Mouse (Mus musculus): ENCODE results near the gene Arhgef26. TPM values are rescaled to one million over a fixed set of nuclear protein-coding genes. Genes with fewer than 3 reads are reported as not detected.
A peak's percentile ranks its signal among the peaks of the same experiment; 100 is the strongest.

The Arhgef26 gene
- polyA plus RNA-seq, 1 experiment from 2014 or later, result 10.3 TPM

DNA sequence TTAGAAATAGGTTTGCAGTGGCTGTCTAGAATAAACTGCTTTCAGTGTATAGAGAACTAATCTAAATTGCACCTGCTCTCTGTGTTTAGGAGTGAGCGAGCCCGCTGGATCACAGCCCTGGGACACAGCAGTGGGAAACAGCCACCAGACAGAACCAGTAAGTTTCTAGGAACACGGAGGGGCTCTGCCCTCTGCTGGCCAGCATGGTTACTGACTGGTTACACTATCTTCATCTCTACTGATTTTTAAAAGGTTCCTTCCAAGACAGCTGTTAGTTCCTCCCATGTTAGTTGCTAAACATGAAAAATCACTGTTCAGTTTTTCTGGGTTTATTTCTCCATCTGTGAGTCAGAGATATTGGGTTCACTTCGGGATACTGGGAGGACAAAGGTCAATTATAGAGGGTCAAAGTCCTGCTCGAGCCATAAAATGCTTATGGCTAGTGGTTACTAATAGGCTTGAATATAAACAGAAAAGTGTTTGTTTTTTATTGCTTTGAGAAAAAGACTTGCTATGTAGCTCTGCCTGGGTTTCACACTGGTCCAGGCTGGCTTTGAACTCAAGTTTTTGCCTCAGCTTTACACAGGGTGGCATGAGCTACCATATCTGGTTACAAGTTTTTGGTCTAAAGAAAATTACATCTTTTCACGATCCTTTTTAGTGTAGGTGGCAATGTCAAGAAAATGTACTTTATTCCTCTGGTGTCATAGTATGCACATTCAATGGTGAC is 120.3 kb downstream of the Arhgef26 start:
- Histone ChIP-seq H3K27ac (no peak overlapping the region), H3K27me3 (no peaks in the 10 kb centered on the region), H3K4me1 (peaks cover 26% of the 10 kb centered on the region), H3K9ac (no peak overlapping the region), H3K4me2 (no peak overlapping the region), H3K9me3 (replicated peaks) (no peaks in the 10 kb centered on the region), H3K36me3 (ENCODE audit: poor library complexity, severe bottlenecking) (peaks cover 37% of the 10 kb centered on the region), H3K4me3 (no peak overlapping the region)
- ATAC-seq, result peak; percentile 79
- 41% methylated on average over 6 of the region's 6 CpGs for WGBS

GRCm38 (mm10) chr3:62459483-62459882 is 121.3 kb downstream of the Arhgef26 start:
- Histone ChIP-seq H3K4me2 (no peak overlapping the region), H3K27me3 (no peaks in the 10 kb centered on the region), H3K4me3 (no peak overlapping the region), H3K4me1 (peaks cover 17% of the 10 kb centered on the region), H3K27ac (no peak overlapping the region), H3K9ac (no peak overlapping the region), H3K36me3 (ENCODE audit: poor library complexity, severe bottlenecking) (peaks cover 46% of the 10 kb centered on the region), H3K9me3 (replicated peaks) (no peaks in the 10 kb centered on the region)
- ATAC-seq, result no peak
- WGBS, result 82% methylated on average over 6 of the region's 6 CpGs

DNA sequence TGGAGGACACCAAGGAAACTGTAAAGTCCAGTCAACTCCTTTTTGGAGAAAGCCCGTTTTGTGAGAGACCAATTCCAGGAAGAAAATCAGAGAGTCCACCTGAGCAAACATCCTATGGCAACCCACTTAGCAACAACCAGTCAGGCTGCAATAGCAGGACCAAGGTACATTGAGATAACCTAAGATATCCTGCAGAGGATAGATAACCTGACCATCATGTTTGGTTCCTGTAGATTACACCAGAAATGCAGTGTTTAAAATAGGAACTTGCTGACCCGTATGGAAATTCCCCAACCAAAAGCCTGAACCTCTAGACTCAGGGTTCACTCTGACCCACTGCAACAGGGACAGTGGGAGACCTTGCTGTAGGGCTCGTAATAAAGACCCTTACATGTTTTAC is 126.1 kb downstream of the Arhgef26 start:
- Histone ChIP-seq H3K27ac (no peak overlapping the region), H3K27me3 (no peaks in the 10 kb centered on the region), H3K4me3 (no peak overlapping the region), H3K9ac (no peak overlapping the region), H3K4me2 (no peak overlapping the region), H3K9me3 (replicated peaks) (no peaks in the 10 kb centered on the region), H3K4me1 (no peaks in the 10 kb centered on the region), H3K36me3 (ENCODE audit: poor library complexity, severe bottlenecking) (peaks cover 79% of the 10 kb centered on the region)
- no peak for ATAC-seq
- 84% methylated on average over 3 of the region's 3 CpGs for WGBS

DNA sequence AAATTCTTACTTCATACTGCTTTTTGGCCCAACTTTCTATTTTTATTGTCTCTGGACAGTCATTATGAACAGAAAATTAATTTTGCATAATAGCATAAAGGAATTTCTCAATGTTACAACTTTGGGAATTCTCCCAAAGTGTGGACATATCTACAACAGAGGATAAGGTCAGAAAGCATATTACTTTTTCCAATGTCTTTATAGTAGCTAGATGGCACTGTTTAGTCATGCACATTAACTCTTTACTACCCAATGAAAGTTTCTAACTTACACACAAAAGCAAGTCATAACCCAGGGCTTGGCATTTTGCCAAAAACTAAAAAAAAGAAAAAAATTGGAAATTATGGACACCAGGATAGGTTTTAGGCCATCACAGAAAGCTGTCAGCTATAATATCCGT is 132.0 kb downstream of the Arhgef26 start:
- H3K9me3 ChIP-seq (replicated peaks), result no peaks in the 10 kb centered on the region
- no peaks in the 10 kb centered on the region for H3K4me1 ChIP-seq
- H3K4me3 ChIP-seq, result no peak overlapping the region
- H3K36me3 ChIP-seq (ENCODE audit: poor library complexity, severe bottlenecking), result peaks cover 79% of the 10 kb centered on the region
- ATAC-seq, result 0 out of 2 replicates have a peak, but pooled peaks have one; percentile 6
- no peaks in the 10 kb centered on the region for H3K27me3 ChIP-seq
- no peak overlapping the region for H3K27ac ChIP-seq
- 93% methylated on average over 1 of the region's 1 CpGs for WGBS
- H3K4me2 ChIP-seq, result no peak overlapping the region
- no peak overlapping the region for H3K9ac ChIP-seq

DNA sequence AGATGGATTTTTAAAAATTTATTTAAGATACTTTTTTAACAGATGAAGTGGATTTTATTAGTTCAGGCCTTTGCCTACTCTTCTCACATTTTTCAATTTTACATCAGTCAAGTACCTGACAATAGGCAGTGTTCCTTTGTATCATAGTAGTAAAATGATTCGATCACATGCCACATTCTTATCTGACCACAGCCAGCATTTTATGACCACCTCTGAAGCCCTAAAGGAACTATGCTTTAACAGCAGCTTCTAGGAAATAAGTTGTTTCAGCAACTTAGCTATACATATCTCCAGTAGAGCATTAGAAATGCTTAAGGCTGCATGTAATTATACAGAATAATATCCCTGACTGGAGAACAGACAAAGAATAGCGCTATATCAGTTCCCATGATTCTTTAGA is 146.2 kb downstream of the Arhgef26 start:
- H3K27me3 ChIP-seq, result no peaks in the 10 kb centered on the region
- no peak overlapping the region for H3K9ac ChIP-seq
- WGBS, result 94% methylated on average over 2 of the region's 2 CpGs
- peaks cover 58% of the 10 kb centered on the region for H3K36me3 ChIP-seq (ENCODE audit: poor library complexity, severe bottlenecking)
- no peak overlapping the region for H3K27ac ChIP-seq
- no peak for ATAC-seq
- no peaks in the 10 kb centered on the region for H3K4me1 ChIP-seq
- no peak overlapping the region for H3K4me3 ChIP-seq
- no peak overlapping the region for H3K4me2 ChIP-seq
- no peaks in the 10 kb centered on the region for H3K9me3 ChIP-seq (replicated peaks)

DNA sequence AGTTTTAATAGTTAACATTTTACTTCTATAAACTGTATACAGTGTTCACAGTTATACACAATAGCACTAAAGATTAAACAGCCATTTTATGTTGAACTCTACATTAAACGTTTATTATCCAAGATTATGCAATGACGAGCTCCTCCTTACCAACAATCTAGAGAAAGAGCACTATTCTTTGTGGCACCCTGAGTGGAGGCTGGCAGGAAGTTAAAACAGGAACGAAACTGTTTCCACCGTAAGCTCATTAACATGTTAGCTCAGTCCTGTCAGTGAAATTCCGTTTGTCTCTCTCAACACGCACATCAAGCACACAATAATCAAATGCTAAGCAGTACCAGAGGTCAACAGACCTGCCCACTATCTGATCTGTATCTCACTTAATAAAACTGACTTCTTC is 154.4 kb downstream of the Arhgef26 start:
- Histone ChIP-seq H3K27me3 (no peaks in the 10 kb centered on the region), H3K4me2 (no peak overlapping the region), H3K27ac (no peak overlapping the region), H3K36me3 (ENCODE audit: poor library complexity, severe bottlenecking) (peaks cover 65% of the 10 kb centered on the region), H3K9me3 (replicated peaks) (no peaks in the 10 kb centered on the region), H3K4me3 (no peak overlapping the region), H3K9ac (no peak overlapping the region), H3K4me1 (no peaks in the 10 kb centered on the region)
- ATAC-seq, result no peak
- WGBS, result 86% methylated on average over 6 of the region's 6 CpGs

DNA sequence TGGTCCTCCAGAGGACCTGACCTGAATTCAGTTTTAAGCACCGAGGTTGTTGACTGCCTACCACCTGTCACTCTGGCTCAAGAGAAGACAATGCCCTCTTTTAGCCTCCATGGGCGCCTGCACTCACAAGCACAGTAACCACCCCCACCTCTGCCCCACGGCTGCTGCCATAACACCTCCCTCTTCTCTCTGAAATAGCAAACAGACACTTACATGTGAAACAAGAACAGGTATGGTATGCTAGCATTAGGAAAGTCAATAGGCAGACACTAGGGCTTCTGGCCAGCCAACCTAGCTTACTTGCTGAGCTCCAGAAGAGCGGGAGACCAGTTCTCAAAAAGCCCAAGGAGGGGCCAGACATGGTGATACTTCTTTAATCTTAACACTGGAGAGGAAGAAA is 161.2 kb downstream of the Arhgef26 start:
- H3K4me1 ChIP-seq, result no peaks in the 10 kb centered on the region
- H3K9me3 ChIP-seq (replicated peaks), result no peaks in the 10 kb centered on the region
- H3K27ac ChIP-seq, result no peak overlapping the region
- no peak overlapping the region for H3K4me3 ChIP-seq
- ATAC-seq, result no peak
- WGBS, result 67% methylated on average over 4 of the region's 4 CpGs
- no peaks in the 10 kb centered on the region for H3K27me3 ChIP-seq
- no peak overlapping the region for H3K9ac ChIP-seq
- H3K36me3 ChIP-seq (ENCODE audit: poor library complexity, severe bottlenecking), result peaks cover 50% of the 10 kb centered on the region
- H3K4me2 ChIP-seq, result no peak overlapping the region

GRCm38 (mm10) chr3:62505166-62505900 is 167.2 kb downstream of the Arhgef26 start:
- Histone ChIP-seq H3K4me1 (peaks cover 16% of the 10 kb centered on the region), H3K36me3 (ENCODE audit: poor library complexity, severe bottlenecking) (peaks cover 12% of the 10 kb centered on the region), H3K4me2 (peak overlapping the region; percentile 72), H3K4me3 (peak overlapping the region; percentile 89), H3K9me3 (replicated peaks) (no peaks in the 10 kb centered on the region), H3K27me3 (peaks cover 3% of the 10 kb centered on the region; the same call in 1 of the 2 replicates), H3K27ac (no peak overlapping the region), H3K9ac (peak overlapping the region; percentile 91)
- no peak for ATAC-seq
- WGBS, result 79% methylated on average over 5 of the region's 5 CpGs

GRCm38 (mm10) chr3:62506488-62507205 is 168.5 kb downstream of the Arhgef26 start, which contains the start of gene Dhx36:
Gene Dhx36, minus strand, starts transcription at chr3:62507004.
- Histone ChIP-seq H3K4me2 (peak within 1 kb of the TSS; percentile 72), H3K27ac (peak within 1 kb of the TSS; percentile 97), H3K9me3 (replicated peaks) (no peaks in the 10 kb centered on the region), H3K27me3 (peaks cover 3% of the 10 kb centered on the region; the same call in 1 of the 2 replicates), H3K4me3 (peak within 1 kb of the TSS; percentile 89), H3K36me3 (ENCODE audit: poor library complexity, severe bottlenecking) (no peaks in the 10 kb centered on the region), H3K4me1 (peaks cover 16% of the 10 kb centered on the region), H3K9ac (peak within 1 kb of the TSS; percentile 91)
- under 1% methylated on average over 51 of the region's 66 CpGs for WGBS
- peak; percentile 99 for ATAC-seq

GRCm38 (mm10) chr3:62507206-62507647 is 169.1 kb downstream of the Arhgef26 start:
- H3K36me3 ChIP-seq (ENCODE audit: poor library complexity, severe bottlenecking), result no peaks in the 10 kb centered on the region
- H3K27me3 ChIP-seq, result peaks cover 3% of the 10 kb centered on the region; the same call in 1 of the 2 replicates
- peaks cover 16% of the 10 kb centered on the region for H3K4me1 ChIP-seq
- H3K9ac ChIP-seq, result 0 out of 2 replicates have a peak overlapping the region, but pooled peaks have one; percentile 91
- H3K27ac ChIP-seq, result no peak overlapping the region
- H3K9me3 ChIP-seq (replicated peaks), result no peaks in the 10 kb centered on the region
- H3K4me2 ChIP-seq, result peak overlapping the region; percentile 72
- 34% methylated on average over 5 of the region's 5 CpGs for WGBS
- ATAC-seq, result no peak; the same call in 1 of the 2 replicates
- peak overlapping the region; percentile 89 for H3K4me3 ChIP-seq
